Mouse (Mus musculus) lung, adult 2 months (tissue): ENCODE measurements at regions not wholly inside any gene's neighbourhood (a gene's known extent, or its start where the extent isn't known, plus 50 kb on each side); places are given as distances from the start of the nearest gene placed in this dataset.

Source experiments
- CTCF ChIP-seq: fragments of 200-500 bp; IDR thresholded peaks from 2 replicates; pipeline ENCODE4 v1.5.1; 2011; ENCODE audit warnings: mild to moderate bottlenecking, low read length, control low read depth; ENCODE audit not compliant: insufficient read depth
- POLR2A ChIP-seq: fragments of 200-500 bp; IDR thresholded peaks from 2 replicates; pipeline ENCODE4 v1.6.1; 2011; ENCODE audit warnings: low read depth, mild to moderate bottlenecking, control low read depth, low read length, borderline replicate concordance; ENCODE audit errors: extremely low read depth

DNA sequence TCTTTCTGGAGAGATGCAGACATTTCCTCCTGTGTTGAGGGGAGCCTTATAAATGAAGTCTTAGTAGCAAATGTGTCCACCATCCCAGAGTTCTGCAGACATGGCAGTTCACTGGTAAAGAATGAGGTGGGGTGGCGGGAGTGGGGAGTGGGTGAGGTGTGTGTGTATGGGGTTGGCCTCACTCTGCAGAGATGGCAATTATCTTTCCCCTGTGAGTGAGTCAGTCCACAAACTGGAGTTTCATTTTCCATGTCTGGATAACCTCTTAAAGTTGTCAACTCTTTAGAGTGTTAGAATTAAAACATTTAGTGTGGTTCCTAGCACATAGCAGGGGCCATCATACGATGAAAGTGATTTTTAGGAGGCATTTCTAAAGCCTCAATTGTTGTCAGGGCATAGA lies 117.1 kb upstream of the 9330182O14Rik start:
- no peak for TF ChIP-seq POLR2A
- TF ChIP-seq CTCF, result no peak
